Mouse (Mus musculus) cortical plate, adult 2 months (tissue): ENCODE results near the gene Sphk2. TPM values are rescaled to one million over a fixed set of nuclear protein-coding genes. Genes with fewer than 3 reads are reported as not detected.

Experiments
- H3K27ac ChIP-seq: fragments of 200-500 bp; 2 replicates; pipeline ENCODE4 v1.5.1; 2012; ENCODE audit warnings: low read length, control low read depth, inconsistent platforms; ENCODE audit not compliant: insufficient read depth
- H3K4me1 ChIP-seq: fragments of 200-500 bp; 2 replicates; pipeline ENCODE4 v1.6.1; 2011; ENCODE audit warnings: low read length; ENCODE audit not compliant: control insufficient read depth, insufficient read depth
- H3K4me3 ChIP-seq: fragments of 200-500 bp; 2 replicates; pipeline ENCODE4 v1.5.1; 2011; ENCODE audit warnings: mild to moderate bottlenecking, low read length, control low read depth; ENCODE audit not compliant: insufficient read depth
- CTCF ChIP-seq: fragments of 200-500 bp; IDR thresholded peaks from 2 replicates; pipeline ENCODE4 v1.5.1; 2011; ENCODE audit warnings: mild to moderate bottlenecking, control low read depth, low read length; ENCODE audit not compliant: insufficient read depth; ENCODE audit errors: extremely low read depth
- POLR2A ChIP-seq: fragments of 200-500 bp; IDR thresholded peaks from 2 replicates; pipeline ENCODE4 v1.6.1; 2011; ENCODE audit warnings: mild to moderate bottlenecking, low read length, control low read depth; ENCODE audit not compliant: insufficient read depth; ENCODE audit errors: extremely low read depth
- polyA plus RNA-seq: library from polyadenylated mRNA; depleted of rRNA; stranded (reverse); fragments of >200 nt; gene quantifications from 2 replicates; pipeline ENCODE4 v1.2.3, GENCODE M21; 2012

Gene Sphk2
- polyA plus RNA-seq, 1 experiment, result 22.5 TPM

DNA sequence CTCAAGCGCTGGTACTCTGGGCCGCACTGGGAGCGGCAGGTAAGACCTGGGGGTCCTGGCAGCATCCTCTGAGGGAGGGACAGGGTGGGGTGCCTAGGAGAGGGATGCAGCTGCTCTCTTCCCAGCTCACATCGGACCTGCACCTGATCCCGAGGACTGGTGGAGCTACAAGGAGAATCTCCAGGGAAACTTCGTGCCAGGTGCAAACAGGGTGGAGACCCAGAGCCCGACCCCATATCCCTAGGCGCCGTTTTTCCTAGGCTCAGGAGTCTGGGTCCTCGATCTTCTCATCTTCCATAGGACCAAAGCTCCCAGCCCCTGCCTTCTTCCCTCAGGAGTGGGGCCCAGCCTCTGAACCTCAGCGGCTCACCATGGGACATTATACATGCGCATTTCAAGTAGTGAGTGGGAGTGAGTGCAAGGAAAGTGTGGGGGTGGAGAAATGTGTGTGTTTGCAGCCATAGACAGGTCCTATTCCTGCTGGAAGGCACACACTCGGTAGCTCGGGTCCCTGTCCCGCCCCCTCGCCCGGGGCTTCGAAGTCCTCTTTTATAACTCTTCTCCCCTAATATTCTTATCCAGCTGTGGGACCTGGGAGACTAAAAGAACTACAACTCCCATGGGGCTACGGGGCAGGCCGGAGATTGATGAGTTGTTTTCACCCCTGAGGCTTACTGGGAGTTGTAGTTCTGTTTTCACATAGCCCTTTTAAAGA, 17.3 kb downstream of the Sphk2 start:
- TF ChIP-seq POLR2A (peak; percentile 91), CTCF (no peak)
- Histone ChIP-seq H3K27ac (peak overlapping the region; percentile 86), H3K4me1 (no peaks in the 10 kb centered on the region), H3K4me3 (peak overlapping the region; percentile 84)

DNA sequence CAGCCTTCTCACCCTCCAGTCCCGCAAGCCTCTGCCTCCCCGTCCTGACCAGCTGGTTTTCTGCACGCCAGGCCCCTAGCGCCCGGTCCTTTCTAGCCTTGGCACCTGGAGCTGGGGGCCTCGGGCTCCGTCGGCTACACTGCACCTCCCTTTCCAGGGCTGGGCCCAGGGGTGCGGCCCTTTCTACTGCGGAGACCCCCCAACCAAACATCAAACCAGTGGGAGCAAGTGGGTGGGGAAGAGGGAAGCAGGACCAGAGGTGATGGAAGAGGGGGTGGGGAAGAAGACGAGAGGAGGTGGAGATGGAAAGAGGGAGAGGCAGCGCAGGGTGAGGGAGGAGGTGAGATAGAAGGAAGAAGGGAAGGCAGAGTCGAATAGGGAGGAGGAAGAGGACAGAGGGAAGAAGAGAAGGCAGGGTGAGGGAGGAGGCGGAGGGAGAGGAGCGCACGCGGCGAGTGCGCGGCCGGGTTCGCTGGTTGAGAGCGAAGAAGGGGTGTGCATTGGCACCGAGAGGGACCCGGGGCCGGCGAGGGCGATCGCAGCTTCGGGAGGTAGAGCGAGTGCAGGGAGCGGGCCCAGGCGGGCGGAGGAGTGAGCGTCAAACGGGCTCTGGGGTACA, 18.2 kb downstream of the Sphk2 start, which contains the start of gene Car11:
Car11 (plus strand) TSS at position 321 of the 619 bp plus-strand sequence.
- peak within 1 kb of the TSS; percentile 84 for H3K4me3 ChIP-seq
- TF ChIP-seq POLR2A (peak; percentile 81), CTCF (no peak)
- H3K4me1 ChIP-seq, result no peaks in the 10 kb centered on the region
- H3K27ac ChIP-seq, result peak within 1 kb of the TSS; percentile 86

DNA sequence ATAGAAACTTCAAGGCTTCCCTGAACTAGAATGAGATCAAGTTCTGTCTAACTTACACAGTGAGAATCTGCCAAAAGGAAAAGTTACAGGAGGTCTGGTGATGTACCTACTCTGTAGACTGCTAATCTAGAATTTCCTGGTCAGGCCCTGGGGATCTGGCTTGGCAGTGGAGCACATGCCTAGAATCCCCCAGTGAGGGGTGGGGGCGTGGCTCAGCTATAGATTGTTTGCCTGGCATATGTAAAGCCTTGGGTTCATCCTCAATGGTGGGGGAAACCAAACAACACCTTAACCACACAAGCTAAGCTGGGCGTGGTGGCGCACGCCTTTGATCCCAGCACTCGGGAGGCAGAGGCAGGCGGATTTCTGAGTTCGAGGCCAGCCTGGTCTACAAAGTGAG, 19.9 kb downstream of the Sphk2 start:
- Histone ChIP-seq H3K4me1 (no peaks in the 10 kb centered on the region), H3K27ac (no peak overlapping the region), H3K4me3 (no peak overlapping the region)
- TF ChIP-seq POLR2A, result no peak
- no peak for TF ChIP-seq CTCF

DNA sequence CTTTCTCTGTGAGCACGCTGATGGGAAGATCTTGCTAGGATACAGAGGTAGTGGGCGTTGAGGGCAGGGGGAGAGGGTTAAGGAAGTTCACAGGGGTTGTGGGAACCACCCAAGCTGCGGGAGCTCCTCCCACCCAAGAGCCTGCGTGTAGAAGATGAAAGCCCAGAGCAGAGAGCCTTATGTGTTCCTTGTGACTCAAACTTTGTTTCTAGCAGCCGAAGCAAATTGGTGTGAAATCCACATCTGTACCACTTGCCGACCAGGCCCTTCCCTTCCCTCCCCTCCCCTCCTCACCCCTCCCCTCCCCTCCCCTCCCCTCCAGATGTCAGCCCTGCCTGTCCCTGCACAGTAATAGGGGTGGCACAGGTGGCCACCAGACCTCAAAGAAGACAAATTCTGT, 22.7 kb downstream of the Sphk2 start:
- no peak overlapping the region for H3K4me3 ChIP-seq
- H3K4me1 ChIP-seq, result peaks cover under 1% of the 10 kb centered on the region; the same call in 1 of the 2 replicates
- TF ChIP-seq CTCF (no peak), POLR2A (no peak)
- H3K27ac ChIP-seq, result no peak overlapping the region

DNA sequence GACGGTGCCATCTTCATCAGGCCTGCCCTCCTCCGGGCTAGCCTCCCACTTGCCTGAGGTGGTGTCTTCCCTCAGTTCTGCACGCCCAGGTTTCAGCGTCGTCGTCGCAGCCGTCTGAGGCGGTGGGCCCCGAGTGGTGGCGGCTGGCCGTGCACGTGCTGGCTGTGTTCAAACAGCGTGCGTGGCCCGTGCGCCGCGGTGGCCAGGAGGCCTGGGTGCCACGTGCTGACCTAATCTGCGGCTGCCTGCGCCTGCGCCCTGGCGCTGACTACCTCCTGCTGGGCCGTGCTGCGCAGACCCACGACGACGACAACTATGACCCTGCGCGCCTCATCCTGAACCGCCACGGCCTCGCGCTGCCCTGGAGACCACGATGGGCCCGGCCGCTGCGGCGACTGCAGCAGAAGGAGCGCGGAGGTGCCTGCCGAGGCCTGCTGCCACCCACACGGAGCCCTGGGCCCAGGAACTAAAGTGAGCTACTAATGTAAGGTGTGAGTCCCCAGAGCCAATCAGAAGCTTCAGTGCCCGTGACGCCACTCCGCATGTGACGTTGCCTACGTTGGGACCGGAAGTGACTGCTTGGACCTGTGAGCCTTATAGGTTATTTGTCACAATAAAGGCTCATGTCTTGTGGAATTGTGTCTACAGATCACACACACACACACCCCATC, 23.7 kb downstream of the Sphk2 start, which contains the start of gene Sec1:
Sec1 (minus strand) TSS at position 482 of the 671 bp plus-strand sequence.
- Histone ChIP-seq H3K4me3 (no peak within 1 kb of the TSS), H3K27ac (no peak within 1 kb of the TSS), H3K4me1 (peaks cover 1% of the 10 kb centered on the region; the same call in 1 of the 2 replicates)
- no peak for TF ChIP-seq POLR2A
- TF ChIP-seq CTCF, result no peak

- peaks cover 1% of the 10 kb centered on the region; the same call in 1 of the 2 replicates for H3K4me1 ChIP-seq
- H3K27ac ChIP-seq, result no peak overlapping the region
- TF ChIP-seq POLR2A (no peak), CTCF (no peak)
- no peak overlapping the region for H3K4me3 ChIP-seq
Observed at GRCm38 (mm10) chr7:45692364-45692763, 25.4 kb downstream of the Sphk2 start.

DNA sequence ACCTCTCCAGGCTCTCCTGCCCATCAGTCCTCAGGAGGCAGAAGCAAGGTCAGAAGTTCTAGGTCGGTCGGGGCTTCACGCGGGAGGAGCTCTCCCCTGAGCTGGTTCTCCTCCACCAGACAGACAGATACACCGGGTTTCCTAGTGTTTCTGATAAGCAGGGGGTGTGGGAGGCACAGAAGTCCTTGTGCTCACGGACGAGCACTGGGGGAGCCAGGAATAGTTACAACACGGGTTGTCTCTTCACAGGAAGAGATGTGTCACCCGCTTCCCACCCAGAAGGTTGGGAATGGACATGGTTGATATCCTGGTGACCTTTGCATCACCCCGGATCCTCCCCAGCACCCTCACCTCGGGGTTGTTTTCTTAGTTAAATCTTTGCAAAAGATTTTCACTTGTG, 28.0 kb downstream of the Sphk2 start:
- H3K4me3 ChIP-seq, result no peak overlapping the region
- no peak for TF ChIP-seq POLR2A
- no peak for TF ChIP-seq CTCF
- H3K4me1 ChIP-seq, result peaks cover 1% of the 10 kb centered on the region; the same call in 1 of the 2 replicates
- H3K27ac ChIP-seq, result no peak overlapping the region

GRCm38 (mm10) chr7:45689099-45689498, 28.7 kb downstream of the Sphk2 start:
- Histone ChIP-seq H3K4me3 (no peak overlapping the region), H3K27ac (no peak overlapping the region), H3K4me1 (peaks cover 1% of the 10 kb centered on the region; the same call in 1 of the 2 replicates)
- TF ChIP-seq POLR2A, result no peak

- Histone ChIP-seq H3K4me1 (peaks cover 1% of the 10 kb centered on the region; the same call in 1 of the 2 replicates), H3K27ac (no peak overlapping the region), H3K4me3 (no peak overlapping the region)
- TF ChIP-seq CTCF, result no peak
- TF ChIP-seq POLR2A, result no peak
Observed at GRCm38 (mm10) chr7:45686841-45687240, 31.0 kb downstream of the Sphk2 start.
